Mouse (Mus musculus) olfactory bulb, adult 2 months (tissue): ENCODE data around the gene Ranbp3l.

ENCODE experiments used
- CTCF ChIP-seq: fragments of 200-500 bp; IDR thresholded peaks from 2 replicates; pipeline ENCODE4 v1.5.1; 2012; ENCODE audit warnings: low read depth, mild to moderate bottlenecking, low read length, moderate library complexity; ENCODE audit not compliant: insufficient read depth
- POLR2A ChIP-seq: fragments of 200-500 bp; IDR thresholded peaks from 2 replicates; pipeline ENCODE4 v1.6.1; 2012; ENCODE audit warnings: mild to moderate bottlenecking, low read depth, low read length, moderate library complexity; ENCODE audit not compliant: insufficient read depth

GRCm38 (mm10) chr15:8936911-8937310 is 30.8 kb upstream of the Ranbp3l start:
- TF ChIP-seq CTCF = no peak
- TF ChIP-seq POLR2A = no peak
